Mouse (Mus musculus) olfactory bulb, adult 2 months (tissue): ENCODE data around the gene Bpi.

ENCODE experiments used
- CTCF ChIP-seq: fragments of 200-500 bp; IDR thresholded peaks from 2 replicates; pipeline ENCODE4 v1.5.1; 2012; ENCODE audit warnings: low read depth, mild to moderate bottlenecking, low read length, moderate library complexity; ENCODE audit not compliant: insufficient read depth
- POLR2A ChIP-seq: fragments of 200-500 bp; IDR thresholded peaks from 2 replicates; pipeline ENCODE4 v1.6.1; 2012; ENCODE audit warnings: mild to moderate bottlenecking, low read depth, low read length, moderate library complexity; ENCODE audit not compliant: insufficient read depth

DNA sequence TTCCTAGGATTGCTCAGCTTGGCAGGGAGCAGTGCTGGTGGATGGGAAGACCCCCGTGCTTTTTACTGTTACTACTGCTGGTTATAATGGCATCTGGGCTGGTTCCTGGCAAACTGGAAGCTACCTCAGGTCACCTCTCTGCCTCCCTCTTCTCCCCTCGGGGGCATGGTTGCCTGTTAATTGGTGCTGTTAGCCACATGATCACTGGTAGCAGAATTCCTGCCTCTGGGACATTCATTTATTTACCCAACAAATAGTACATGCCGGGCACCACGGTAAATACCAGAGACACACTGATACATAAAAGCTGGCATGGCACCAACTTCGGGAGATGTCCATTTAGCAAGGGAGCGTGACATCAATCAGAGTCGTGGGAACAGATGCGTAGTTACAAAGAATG, 1.6 kb downstream of the Bpi start:
- no peak for TF ChIP-seq CTCF
- TF ChIP-seq POLR2A, result no peak
